Mouse (Mus musculus) hindbrain, embryonic 14.5 days (tissue): ENCODE results near the gene Ptpn13. TPM values are rescaled to one million over a fixed set of nuclear protein-coding genes. Genes with fewer than 3 reads are reported as not detected.

ENCODE experiments used
- ATAC-seq: fragments of 200-750 bp; cut with Nextera tagmentation; 2 replicates; pipeline ENCODE4 v1.8.0; 2017; ENCODE audit warnings: moderate number of reproducible peaks, mild to moderate bottlenecking, moderate TSS enrichment, moderate library complexity; ENCODE audit not compliant: low FRiP score
- DNase-seq: peaks from one replicate; pipeline ENCODE4 v3.0.0-alpha.2; 2015; ENCODE audit warnings: low spot score
- H3K27ac ChIP-seq: fragments of 300-500 bp; sonication (generic); 2 replicates; pipeline ENCODE4 v1.5.1; 2014; ENCODE audit warnings: mild to moderate bottlenecking, moderate library complexity
- H3K27me3 ChIP-seq: fragments of 300-500 bp; sonication (generic); 2 replicates; pipeline ENCODE4 v1.6.1; 2014; ENCODE audit warnings: mild to moderate bottlenecking, low read length, mixed read lengths; ENCODE audit not compliant: control insufficient read depth, insufficient read depth
- H3K36me3 ChIP-seq: fragments of 300-500 bp; sonication (generic); replicated peaks from 2 replicates; pipeline ENCODE4 v1.6.1; 2014; ENCODE audit not compliant: control insufficient read depth, insufficient read depth
- H3K4me1 ChIP-seq: fragments of 300-500 bp; sonication (generic); replicated peaks from 2 replicates; pipeline ENCODE4 v1.6.1; 2014; ENCODE audit warnings: antibody characterized with exemption, low read length, mixed read lengths; ENCODE audit not compliant: control insufficient read depth, insufficient read depth
- H3K4me2 ChIP-seq: fragments of 300-500 bp; sonication (generic); replicated peaks from 2 replicates; pipeline ENCODE4 v1.6.1; 2014; ENCODE audit warnings: mild to moderate bottlenecking, moderate library complexity
- H3K4me3 ChIP-seq: fragments of 300-500 bp; sonication (generic); replicated peaks from 2 replicates; pipeline ENCODE4 v1.5.1; 2014; ENCODE audit warnings: mild to moderate bottlenecking, low read length
- H3K9ac ChIP-seq: fragments of 300-500 bp; sonication (generic); 2 replicates; pipeline ENCODE4 v1.6.1; 2014
- H3K9me3 ChIP-seq: fragments of 300-500 bp; sonication (generic); 2 replicates; pipeline ENCODE4 v1.6.1; 2016; ENCODE audit warnings: low read length; ENCODE audit not compliant: control insufficient read depth
- WGBS: fragments of 180-500 bp; shearing (Covaris S2); extraction: QIAGEN DNeasy Blood & Tissue Kit; methylation state at CpG from one replicate; pipeline ENCODE4 v1.1.7; 2014; 5-methylcytosine and 5-hydroxymethylcytosine counted together
- polyA plus RNA-seq: library from polyadenylated mRNA; unstranded; fragments of >200 nt; fragmentation: Nextera tagmentation; extraction: Ambion mirVana; gene quantifications from 2 replicates; pipeline ENCODE4 v1.2.1, GENCODE M21; 2014

Gene Ptpn13
- polyA plus RNA-seq, 1 experiment from 2014 or later, result 7.8 TPM

GRCm38 (mm10) chr5:103517641-103518040, 92.6 kb downstream of the Ptpn13 start:
- Histone ChIP-seq H3K4me2 (no peak overlapping the region), H3K9me3 (no peaks in the 10 kb centered on the region), H3K4me1 (no peaks in the 10 kb centered on the region), H3K27ac (no peak overlapping the region), H3K36me3 (no peaks in the 10 kb centered on the region), H3K9ac (no peak overlapping the region), H3K27me3 (no peaks in the 10 kb centered on the region), H3K4me3 (no peak overlapping the region)
- ATAC-seq (no peak), DNase-seq (no peak)
- 72% methylated on average over 6 of the region's 6 CpGs for WGBS

DNA sequence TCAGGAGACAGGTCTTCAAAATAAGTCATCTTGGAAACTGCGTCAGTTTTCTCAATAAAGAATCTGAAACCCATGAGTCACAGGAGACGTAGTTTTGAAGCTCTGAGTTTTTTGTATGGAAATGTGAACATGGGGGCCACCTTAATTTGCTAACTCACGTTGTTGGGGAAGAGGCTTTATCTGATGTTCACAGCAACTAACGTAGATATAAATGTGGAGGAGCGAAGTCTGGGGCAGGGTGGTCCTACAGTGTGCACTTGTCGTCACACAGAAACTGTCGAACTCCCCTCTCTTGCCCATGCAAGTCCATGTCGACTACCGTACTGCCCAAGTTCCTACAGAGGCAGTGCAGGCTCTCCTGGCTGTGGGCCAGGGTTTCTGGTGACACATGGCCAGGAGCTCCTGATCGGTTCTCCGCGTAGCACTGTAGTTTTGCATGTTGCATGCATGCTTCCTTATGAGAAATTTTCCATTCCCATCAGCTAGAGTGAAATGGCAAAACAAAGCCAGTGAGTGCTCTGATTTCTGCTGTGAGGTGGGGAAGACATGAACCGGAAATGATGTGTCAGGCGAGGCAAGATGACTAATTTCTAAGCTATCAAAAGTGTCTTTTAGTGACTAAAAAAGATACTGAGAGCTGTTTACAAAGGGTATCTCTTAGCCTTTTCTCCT, 93.9 kb downstream of the Ptpn13 start:
- Histone ChIP-seq H3K36me3 (no peaks in the 10 kb centered on the region; the same call in 1 of the 2 replicates), H3K4me3 (no peak overlapping the region), H3K4me1 (no peaks in the 10 kb centered on the region), H3K27ac (no peak overlapping the region), H3K4me2 (no peak overlapping the region), H3K9ac (no peak overlapping the region), H3K27me3 (no peaks in the 10 kb centered on the region), H3K9me3 (no peaks in the 10 kb centered on the region)
- ATAC-seq (no peak), DNase-seq (no peak)
- 84% methylated on average over 14 of the region's 14 CpGs for WGBS

DNA sequence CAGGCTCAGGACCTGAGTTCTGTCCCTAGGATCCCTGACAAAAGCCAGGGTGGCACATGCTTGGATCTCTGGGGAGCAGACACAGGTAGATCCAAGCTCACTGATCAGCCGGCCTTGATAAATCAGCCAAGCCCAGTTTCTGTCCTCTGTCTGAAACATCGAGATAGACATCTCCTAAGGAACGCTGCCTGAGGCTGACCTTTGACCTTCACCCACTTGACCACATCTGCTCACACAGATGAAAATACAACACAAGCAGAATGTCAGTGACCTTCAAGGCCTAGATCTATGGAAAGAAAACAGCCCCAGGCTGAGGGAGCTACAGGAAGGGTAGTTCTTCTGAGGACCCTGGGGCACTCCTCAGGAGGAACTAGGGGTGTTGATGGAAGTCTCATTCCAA, 97.4 kb downstream of the Ptpn13 start:
- Histone ChIP-seq H3K27me3 (no peaks in the 10 kb centered on the region), H3K9ac (no peak overlapping the region), H3K4me1 (no peaks in the 10 kb centered on the region), H3K9me3 (no peaks in the 10 kb centered on the region), H3K36me3 (peaks cover 3% of the 10 kb centered on the region; the same call in 1 of the 2 replicates), H3K27ac (no peak overlapping the region), H3K4me2 (no peak overlapping the region), H3K4me3 (no peak overlapping the region)
- ATAC-seq, result no peak
- WGBS, result 63% methylated on average over 3 of the region's 3 CpGs
- DNase-seq, result no peak

GRCm38 (mm10) chr5:103526668-103527436, 101.9 kb downstream of the Ptpn13 start:
- Histone ChIP-seq H3K4me1 (no peaks in the 10 kb centered on the region), H3K4me2 (no peak overlapping the region), H3K36me3 (peaks cover 3% of the 10 kb centered on the region; the same call in 1 of the 2 replicates), H3K27me3 (no peaks in the 10 kb centered on the region), H3K4me3 (no peak overlapping the region), H3K27ac (no peak overlapping the region), H3K9ac (no peak overlapping the region), H3K9me3 (no peaks in the 10 kb centered on the region)
- ATAC-seq (no peak), DNase-seq (no peak)
- 86% methylated on average over 20 of the region's 20 CpGs for whole genome bisulfite sequencing

DNA sequence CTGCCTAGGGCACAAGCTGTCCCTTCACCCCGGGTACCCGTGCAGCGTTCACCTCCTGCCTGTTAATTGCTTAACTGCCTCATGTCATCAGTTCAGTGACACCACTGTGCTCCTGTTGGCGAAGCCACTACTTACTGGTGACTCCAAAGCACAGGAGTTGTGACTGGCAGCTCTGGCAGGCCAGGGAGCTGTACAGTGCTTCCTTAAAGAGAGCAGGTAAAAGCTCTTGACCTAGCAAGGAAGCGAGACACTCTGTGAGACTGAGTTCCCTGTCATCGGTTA, 102.4 kb downstream of the Ptpn13 start:
- H3K27me3 ChIP-seq, result no peaks in the 10 kb centered on the region
- DNase-seq (no peak), ATAC-seq (no peak)
- H3K27ac ChIP-seq, result no peak overlapping the region
- no peak overlapping the region for H3K4me3 ChIP-seq
- no peak overlapping the region for H3K9ac ChIP-seq
- H3K4me2 ChIP-seq, result no peak overlapping the region
- H3K9me3 ChIP-seq, result no peaks in the 10 kb centered on the region
- peaks cover 3% of the 10 kb centered on the region; the same call in 1 of the 2 replicates for H3K36me3 ChIP-seq
- no peaks in the 10 kb centered on the region for H3K4me1 ChIP-seq
- 86% methylated on average over 6 of the region's 6 CpGs for WGBS

DNA sequence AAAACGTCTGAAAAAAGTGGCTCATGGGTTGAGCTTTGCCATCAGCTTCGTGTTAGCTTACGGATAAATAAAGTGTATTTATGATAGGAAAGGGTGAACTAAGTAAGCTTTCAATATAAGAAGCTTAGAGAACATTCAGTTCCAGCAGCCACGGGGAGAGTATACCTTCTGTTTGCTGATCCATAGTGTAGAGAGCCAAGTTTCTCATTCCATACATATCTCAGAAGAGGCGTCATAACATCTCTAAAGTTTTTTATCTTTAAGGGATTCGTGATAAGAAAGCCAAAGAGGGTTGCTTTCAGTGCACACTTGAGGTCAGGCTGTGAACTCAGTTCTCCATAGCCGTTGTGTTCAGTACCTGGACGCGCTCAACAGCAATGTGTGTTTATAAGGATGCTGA, 105.2 kb downstream of the Ptpn13 start:
- H3K4me2 ChIP-seq, result no peak overlapping the region
- no peak overlapping the region for H3K27ac ChIP-seq
- no peak for DNase-seq
- no peaks in the 10 kb centered on the region for H3K4me1 ChIP-seq
- no peak overlapping the region for H3K9ac ChIP-seq
- H3K9me3 ChIP-seq, result no peaks in the 10 kb centered on the region
- H3K4me3 ChIP-seq, result no peak overlapping the region
- 91% methylated on average over 9 of the region's 9 CpGs for WGBS
- H3K27me3 ChIP-seq, result no peaks in the 10 kb centered on the region
- ATAC-seq, result no peak
- H3K36me3 ChIP-seq, result peaks cover 3% of the 10 kb centered on the region

GRCm38 (mm10) chr5:103532841-103533390, 107.9 kb downstream of the Ptpn13 start:
- H3K4me2 ChIP-seq, result no peak overlapping the region
- no peak for ATAC-seq
- no peak overlapping the region for H3K4me3 ChIP-seq
- H3K9ac ChIP-seq, result no peak overlapping the region
- WGBS, result 67% methylated on average over 11 of the region's 11 CpGs
- H3K36me3 ChIP-seq, result peaks cover 10% of the 10 kb centered on the region; the same call in 1 of the 2 replicates
- H3K4me1 ChIP-seq, result no peaks in the 10 kb centered on the region
- H3K27me3 ChIP-seq, result no peaks in the 10 kb centered on the region
- no peak for DNase-seq
- H3K9me3 ChIP-seq, result no peaks in the 10 kb centered on the region
- H3K27ac ChIP-seq, result no peak overlapping the region

DNA sequence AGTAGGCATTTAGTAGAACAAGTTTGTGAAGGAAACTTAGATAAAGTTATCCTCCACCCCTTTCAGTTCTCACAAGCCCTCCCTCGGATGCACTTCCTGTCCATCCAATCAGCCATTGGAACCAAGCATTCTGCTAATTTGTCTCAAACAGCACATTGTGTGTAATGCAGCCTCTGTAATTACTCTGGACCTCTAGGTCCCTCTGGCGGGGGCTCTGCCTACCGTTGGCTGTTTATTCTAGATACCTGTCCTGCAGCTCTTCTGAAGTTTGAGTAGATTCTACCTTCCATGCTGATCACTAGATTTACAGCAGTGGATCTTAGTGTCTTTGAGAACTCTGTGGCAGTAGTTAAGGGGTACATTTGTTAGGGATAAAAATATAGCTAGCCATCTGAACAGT, 109.5 kb downstream of the Ptpn13 start:
- H3K4me1 ChIP-seq, result no peaks in the 10 kb centered on the region
- no peaks in the 10 kb centered on the region for H3K9me3 ChIP-seq
- ATAC-seq (no peak), DNase-seq (no peak)
- H3K27ac ChIP-seq, result no peak overlapping the region
- H3K4me2 ChIP-seq, result no peak overlapping the region
- H3K9ac ChIP-seq, result no peak overlapping the region
- WGBS, result 85% methylated on average over 3 of the region's 3 CpGs
- H3K27me3 ChIP-seq, result no peaks in the 10 kb centered on the region
- H3K4me3 ChIP-seq, result no peak overlapping the region
- peaks cover 10% of the 10 kb centered on the region; the same call in 1 of the 2 replicates for H3K36me3 ChIP-seq

DNA sequence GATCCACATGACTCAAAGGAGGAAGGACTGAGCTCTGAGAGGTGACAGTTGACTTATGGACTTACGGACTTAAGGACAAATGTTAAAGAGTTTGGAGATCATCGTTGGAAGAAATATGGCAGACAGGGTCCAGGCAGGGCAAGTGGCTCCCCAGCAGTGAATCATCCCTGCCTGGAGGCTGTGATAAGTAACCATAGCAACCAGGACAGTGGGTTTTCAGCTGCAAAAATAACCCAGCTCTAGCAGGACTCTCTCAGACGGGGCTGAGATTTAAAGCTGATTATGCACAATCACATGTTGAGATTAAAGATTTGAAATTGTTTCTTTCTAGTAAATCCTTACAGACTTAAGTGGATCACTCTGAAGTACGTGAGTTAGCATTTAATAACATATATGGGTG, 112.4 kb downstream of the Ptpn13 start:
- WGBS, result 60% methylated on average over 4 of the region's 4 CpGs
- ATAC-seq (no peak), DNase-seq (no peak)

More for the DNA sequence above, 112.4 kb downstream of the Ptpn13 start:
- no peak overlapping the region for H3K4me3 ChIP-seq
- H3K36me3 ChIP-seq, result peaks cover 10% of the 10 kb centered on the region; the same call in 1 of the 2 replicates
- no peaks in the 10 kb centered on the region for H3K27me3 ChIP-seq
- H3K4me1 ChIP-seq, result no peaks in the 10 kb centered on the region
- no peak overlapping the region for H3K9ac ChIP-seq
- H3K4me2 ChIP-seq, result no peak overlapping the region
- no peak overlapping the region for H3K27ac ChIP-seq
- no peaks in the 10 kb centered on the region for H3K9me3 ChIP-seq
